Mouse (Mus musculus) thymus, adult 2 months (tissue): Measurements from ENCODE around the gene Ice2. TPM values are rescaled to one million over a fixed set of nuclear protein-coding genes. Genes with fewer than 3 reads are reported as not detected.

Experiments
- DNase-seq: peaks from one replicate; pipeline ENCODE4 v3.0.0; 2021
- H3K27ac ChIP-seq: fragments of 200-500 bp; 2 replicates; pipeline ENCODE4 v1.5.1; 2012; ENCODE audit warnings: low read length, control low read depth; ENCODE audit not compliant: control insufficient read depth, insufficient read depth
- H3K27me3 ChIP-seq: fragments of 200-500 bp; 2 replicates; pipeline ENCODE4 v1.6.1; 2012; ENCODE audit warnings: mild to moderate bottlenecking, low read length, moderate library complexity, mixed read lengths; ENCODE audit not compliant: control insufficient read depth, insufficient read depth
- H3K36me3 ChIP-seq: fragments of 200-500 bp; 2 replicates; pipeline ENCODE4 v1.6.1; 2012; ENCODE audit warnings: mild to moderate bottlenecking, low read length, moderate library complexity; ENCODE audit not compliant: control insufficient read depth, insufficient read depth
- H3K4me1 ChIP-seq: fragments of 200-500 bp; replicated peaks from 2 replicates; pipeline ENCODE4 v1.6.1; 2012; ENCODE audit warnings: low read length; ENCODE audit not compliant: control insufficient read depth, insufficient read depth
- H3K4me3 ChIP-seq: fragments of 200-500 bp; 2 replicates; pipeline ENCODE4 v1.5.1; 2012; ENCODE audit warnings: mild to moderate bottlenecking, low read length, control low read depth, moderate library complexity; ENCODE audit not compliant: control insufficient read depth, insufficient read depth
- CTCF ChIP-seq: fragments of 200-500 bp; IDR thresholded peaks from 2 replicates; pipeline ENCODE4 v1.5.1; 2012; ENCODE audit warnings: mild to moderate bottlenecking, control low read depth, low read length, moderate library complexity, borderline replicate concordance; ENCODE audit not compliant: control insufficient read depth, poor library complexity, insufficient read depth; ENCODE audit errors: extremely low read depth
- POLR2A ChIP-seq: fragments of 200-500 bp; IDR thresholded peaks from 2 replicates; pipeline ENCODE4 v1.6.1; 2012; ENCODE audit warnings: mild to moderate bottlenecking, low read length, control low read depth, moderate library complexity; ENCODE audit not compliant: control insufficient read depth, poor library complexity, insufficient read depth; ENCODE audit errors: extremely low read depth
- WGBS: fragments of 180-500 bp; shearing (Covaris S2); methylation state at CpG from one replicate; pipeline ENCODE4 v1.1.7; 2018; 5-methylcytosine and 5-hydroxymethylcytosine counted together
- polyA plus RNA-seq: library from polyadenylated mRNA; depleted of rRNA; stranded (reverse); fragments of >200 nt; gene quantifications from 2 replicates; pipeline ENCODE4 v1.2.3, GENCODE M21; 2012

The Ice2 gene
- polyA plus RNA-seq, 1 experiment = 5.6 TPM

- WGBS = 88% methylated on average over 3 of the region's 3 CpGs
- peaks cover 6% of the 10 kb centered on the region for H3K4me1 ChIP-seq
- H3K27me3 ChIP-seq = no peaks in the 10 kb centered on the region
- no peak for DNase-seq
- H3K36me3 ChIP-seq = no peaks in the 10 kb centered on the region
- no peak overlapping the region for H3K4me3 ChIP-seq
- TF ChIP-seq CTCF (no peak), POLR2A (no peak)
- H3K27ac ChIP-seq = no peak overlapping the region
Measured at GRCm38 (mm10) chr9:69448801-69449200, 51.1 kb downstream of the Ice2 start.

GRCm38 (mm10) chr9:69450636-69451035 is 52.9 kb downstream of the Ice2 start:
- Histone ChIP-seq H3K36me3 (no peaks in the 10 kb centered on the region), H3K27ac (no peak overlapping the region)
- WGBS = 94% methylated on average over 9 of the region's 9 CpGs

GRCm38 (mm10) chr9:69451886-69452810 is 54.4 kb downstream of the Ice2 start:
- Histone ChIP-seq H3K27ac (no peak overlapping the region), H3K36me3 (no peaks in the 10 kb centered on the region), H3K27me3 (no peaks in the 10 kb centered on the region), H3K4me3 (no peak overlapping the region), H3K4me1 (peaks cover 20% of the 10 kb centered on the region)
- no peak for DNase-seq
- WGBS = 95% methylated on average over 10 of the region's 10 CpGs
- TF ChIP-seq CTCF = no peak
- TF ChIP-seq POLR2A = no peak

More at GRCm38 (mm10) chr9:69450636-69451035, 52.9 kb downstream of the Ice2 start:
- H3K4me1 ChIP-seq = peaks cover 11% of the 10 kb centered on the region
- no peak for TF ChIP-seq POLR2A
- TF ChIP-seq CTCF = no peak
- no peak for DNase-seq
- H3K4me3 ChIP-seq = no peak overlapping the region
- H3K27me3 ChIP-seq = no peaks in the 10 kb centered on the region

GRCm38 (mm10) chr9:69453066-69453900 is 55.6 kb downstream of the Ice2 start, which contains the start of gene Anxa2:
TSS of gene Anxa2 (plus strand) at chr9:69453620.
- Histone ChIP-seq H3K27ac (peak within 1 kb of the TSS; percentile 82), H3K4me1 (peaks cover 30% of the 10 kb centered on the region), H3K36me3 (no peaks in the 10 kb centered on the region), H3K27me3 (no peaks in the 10 kb centered on the region), H3K4me3 (peak within 1 kb of the TSS; percentile 88)
- WGBS = 18% methylated on average over 36 of the region's 37 CpGs
- peak; percentile 82 for TF ChIP-seq POLR2A
- no peak for TF ChIP-seq CTCF
- DNase-seq = peak; percentile 63

- DNase-seq = peak; percentile 44
- Histone ChIP-seq H3K4me1 (peaks cover 35% of the 10 kb centered on the region), H3K27me3 (no peaks in the 10 kb centered on the region), H3K27ac (peak overlapping the region; percentile 82), H3K36me3 (no peaks in the 10 kb centered on the region), H3K4me3 (peak overlapping the region; percentile 88)
- 1% methylated on average over 32 of the region's 32 CpGs for WGBS
- TF ChIP-seq CTCF (no peak), POLR2A (peak; percentile 22; the same call in 1 of the 2 replicates)
Measured at GRCm38 (mm10) chr9:69453901-69454666, 56.4 kb downstream of the Ice2 start.
